Mouse (Mus musculus) midbrain, embryonic 16.5 days (tissue): ENCODE measurements around the gene Mfn1. TPM values are rescaled to one million over a fixed set of nuclear protein-coding genes. Genes with fewer than 3 reads are reported as not detected.

Source experiments
- ATAC-seq: fragments of 200-750 bp; cut with Nextera tagmentation; 2 replicates; pipeline ENCODE4 v1.8.0; 2017; ENCODE audit warnings: moderate TSS enrichment
- H3K27ac ChIP-seq: fragments of 300-500 bp; sonication (generic); 2 replicates; pipeline ENCODE4 v1.5.1; 2014; ENCODE audit warnings: mild to moderate bottlenecking, low read length, mixed read lengths
- H3K27me3 ChIP-seq: fragments of 300-500 bp; sonication (generic); 2 replicates; pipeline ENCODE4 v1.6.1; 2014; ENCODE audit warnings: low read depth, low read length, mixed read lengths; ENCODE audit not compliant: control insufficient read depth, insufficient read depth
- H3K36me3 ChIP-seq: fragments of 300-500 bp; sonication (generic); 2 replicates; pipeline ENCODE4 v1.6.1; 2014; ENCODE audit warnings: mild to moderate bottlenecking, low read length, moderate library complexity, mixed read lengths; ENCODE audit not compliant: control insufficient read depth, insufficient read depth
- H3K4me1 ChIP-seq: fragments of 300-500 bp; sonication (generic); 2 replicates; pipeline ENCODE4 v1.6.1; 2014; ENCODE audit warnings: mild to moderate bottlenecking, low read length, mixed read lengths; ENCODE audit not compliant: control insufficient read depth, insufficient read depth
- H3K4me2 ChIP-seq: fragments of 300-500 bp; sonication (generic); 2 replicates; pipeline ENCODE4 v1.6.1; 2014; ENCODE audit warnings: mild to moderate bottlenecking, low read length, mixed read lengths
- H3K4me3 ChIP-seq: fragments of 300-500 bp; sonication (generic); 2 replicates; pipeline ENCODE4 v1.5.1; 2014; ENCODE audit warnings: low read depth, mild to moderate bottlenecking, low read length, moderate library complexity, mixed read lengths
- H3K9ac ChIP-seq: fragments of 300-500 bp; sonication (generic); 2 replicates; pipeline ENCODE4 v1.6.1; 2014; ENCODE audit warnings: low read depth, low read length, mixed read lengths
- H3K9me3 ChIP-seq: fragments of 300-500 bp; sonication (generic); replicated peaks from 2 replicates; pipeline ENCODE4 v1.6.1; 2014; ENCODE audit warnings: mild to moderate bottlenecking, low read length, mixed read lengths; ENCODE audit not compliant: control insufficient read depth, poor library complexity, severe bottlenecking
- WGBS: fragments of 180-500 bp; shearing (Covaris S2); extraction: QIAGEN DNeasy Blood & Tissue Kit; methylation state at CpG from one replicate; pipeline ENCODE4 v1.1.7; 2014; 5-methylcytosine and 5-hydroxymethylcytosine counted together
- polyA plus RNA-seq: library from polyadenylated mRNA; unstranded; fragments of >200 nt; fragmentation: Nextera tagmentation; extraction: Ambion mirVana; gene quantifications from 2 replicates; pipeline ENCODE4 v1.2.1, GENCODE M21; 2015

Gene Mfn1
- polyA plus RNA-seq, 1 experiment from 2014 or later = 43.5 TPM

DNA sequence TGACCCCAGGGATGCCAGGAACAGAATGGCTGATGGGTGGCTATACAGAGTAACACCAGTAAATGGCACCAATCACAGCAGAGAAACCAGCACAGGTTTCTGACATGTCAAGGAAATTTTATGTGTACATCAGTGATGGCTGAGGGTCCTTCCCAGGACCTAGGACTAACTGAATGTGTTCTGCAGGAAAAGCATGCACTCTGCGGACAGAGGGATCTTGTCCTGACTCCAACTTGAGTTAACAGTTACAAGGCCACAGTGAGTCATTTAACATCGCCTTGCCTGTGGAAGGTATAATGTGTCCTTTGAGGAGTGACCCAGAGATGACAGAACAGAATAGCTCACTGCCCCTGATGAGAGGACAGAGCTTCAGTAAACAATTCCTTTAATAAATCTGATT, 85.5 kb downstream of the Mfn1 start:
- H3K9me3 ChIP-seq = no peaks in the 10 kb centered on the region
- WGBS = 85% methylated on average over 2 of the region's 2 CpGs
- H3K4me2 ChIP-seq = no peak overlapping the region; the same call in 1 of the 2 replicates
- no peak for ATAC-seq
- H3K4me3 ChIP-seq = no peak overlapping the region
- H3K4me1 ChIP-seq = peaks cover 6% of the 10 kb centered on the region; the same call in 1 of the 2 replicates
- no peak overlapping the region for H3K9ac ChIP-seq
- no peaks in the 10 kb centered on the region for H3K27me3 ChIP-seq
- H3K27ac ChIP-seq = no peak overlapping the region
- H3K36me3 ChIP-seq = no peaks in the 10 kb centered on the region

DNA sequence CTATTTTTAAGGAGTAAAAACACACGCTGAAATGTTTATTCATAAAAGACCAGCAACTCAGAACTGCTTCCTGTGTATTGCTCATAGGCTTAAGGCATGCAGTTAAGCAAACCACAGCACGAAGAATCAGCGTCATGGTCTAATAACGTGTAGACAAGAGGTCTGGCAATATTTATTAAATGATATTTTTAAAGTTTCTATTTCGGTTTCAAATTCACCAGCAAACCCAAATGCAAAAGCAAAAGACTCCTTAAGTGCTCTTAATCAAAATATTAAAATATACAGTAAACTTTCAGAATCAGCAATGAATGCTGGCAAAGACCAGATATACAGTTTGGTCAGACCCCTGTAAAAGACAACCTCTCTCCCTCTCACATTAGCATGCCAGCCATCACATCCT, 86.1 kb downstream of the Mfn1 start:
- no peaks in the 10 kb centered on the region for H3K36me3 ChIP-seq
- WGBS = 76% methylated on average over 5 of the region's 5 CpGs
- H3K4me3 ChIP-seq = peak overlapping the region; percentile 70
- 0 out of 2 replicates have a peak overlapping the region, but pooled peaks have one; percentile 76 for H3K9ac ChIP-seq
- peaks cover 6% of the 10 kb centered on the region; the same call in 1 of the 2 replicates for H3K4me1 ChIP-seq
- peak overlapping the region; percentile 49 for H3K4me2 ChIP-seq
- ATAC-seq = no peak
- H3K9me3 ChIP-seq = no peaks in the 10 kb centered on the region
- H3K27me3 ChIP-seq = no peaks in the 10 kb centered on the region
- no peak overlapping the region for H3K27ac ChIP-seq

DNA sequence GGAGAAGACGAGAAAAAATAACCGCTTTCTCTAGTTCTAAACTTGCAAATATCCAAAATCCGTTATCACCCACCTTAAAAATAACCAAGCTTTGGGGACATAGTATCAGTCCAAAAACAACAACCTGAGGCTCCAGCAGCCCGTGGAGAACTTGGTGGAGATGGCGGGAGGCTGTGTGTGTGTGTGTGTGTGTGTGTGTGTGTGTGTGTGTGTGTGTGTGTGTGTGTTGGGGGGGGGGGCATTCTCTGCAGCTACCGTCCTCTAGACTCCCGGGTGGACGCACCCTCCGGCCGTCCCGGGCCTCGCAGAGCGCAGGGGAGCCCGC, 86.7 kb downstream of the Mfn1 start:
- Histone ChIP-seq H3K36me3 (no peaks in the 10 kb centered on the region), H3K9ac (peak overlapping the region; percentile 76), H3K4me2 (peak overlapping the region; percentile 49), H3K27me3 (no peaks in the 10 kb centered on the region), H3K4me1 (peaks cover 6% of the 10 kb centered on the region; the same call in 1 of the 2 replicates), H3K4me3 (peak overlapping the region; percentile 70), H3K27ac (peak overlapping the region; percentile 78; the same call in 1 of the 2 replicates), H3K9me3 (no peaks in the 10 kb centered on the region)
- WGBS = 6% methylated on average over 14 of the region's 14 CpGs
- no peak for ATAC-seq

DNA sequence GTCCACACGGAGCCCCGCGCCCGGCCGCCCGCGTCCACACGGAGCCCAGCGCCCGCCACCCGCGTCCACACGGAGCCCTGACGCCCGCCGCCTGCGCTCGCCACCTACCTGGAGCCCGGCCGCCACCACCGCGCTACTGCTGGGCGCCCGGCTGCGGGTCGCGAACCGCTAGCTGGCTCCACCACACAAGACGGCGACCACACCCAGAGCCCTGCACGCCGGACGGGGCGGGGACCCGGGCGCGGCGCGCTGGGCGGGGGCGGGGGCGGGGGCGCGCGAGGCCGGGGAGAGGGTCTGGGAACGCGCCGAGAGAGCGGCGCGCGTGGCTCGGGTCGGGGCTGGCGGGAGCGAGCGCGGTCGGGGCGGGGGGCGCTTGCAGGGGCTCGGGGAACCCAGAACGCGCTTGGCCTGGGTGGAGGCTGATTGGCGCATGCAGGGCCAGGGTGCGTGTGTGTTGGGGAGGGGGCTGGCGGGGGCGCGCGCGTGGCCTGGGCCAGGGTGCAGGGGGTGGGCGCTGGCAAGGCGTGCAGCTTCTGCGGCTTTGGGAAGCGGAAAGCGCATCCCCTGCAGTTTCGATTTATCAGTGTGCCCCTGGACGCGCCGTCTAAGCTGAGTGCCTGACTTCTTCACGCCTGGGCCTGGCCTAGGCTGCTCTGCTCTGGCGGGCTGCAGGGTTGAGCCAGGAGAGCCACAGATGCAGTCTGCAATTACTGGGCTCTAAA, 87.2 kb downstream of the Mfn1 start, which contains the start of gene Gnb4:
TSS of gene Gnb4 (minus strand) at position 255 of the 722 bp plus-strand sequence.
- ATAC-seq = peak; percentile 91
- no peaks in the 10 kb centered on the region for H3K36me3 ChIP-seq
- H3K4me3 ChIP-seq = peak within 1 kb of the TSS; percentile 70
- under 1% methylated on average over 53 of the region's 83 CpGs for WGBS
- H3K27me3 ChIP-seq = no peaks in the 10 kb centered on the region
- H3K4me1 ChIP-seq = peaks cover 6% of the 10 kb centered on the region; the same call in 1 of the 2 replicates
- H3K9me3 ChIP-seq = no peaks in the 10 kb centered on the region
- peak within 1 kb of the TSS; percentile 76 for H3K9ac ChIP-seq
- peak within 1 kb of the TSS; percentile 49 for H3K4me2 ChIP-seq
- peak within 1 kb of the TSS; percentile 78 for H3K27ac ChIP-seq

DNA sequence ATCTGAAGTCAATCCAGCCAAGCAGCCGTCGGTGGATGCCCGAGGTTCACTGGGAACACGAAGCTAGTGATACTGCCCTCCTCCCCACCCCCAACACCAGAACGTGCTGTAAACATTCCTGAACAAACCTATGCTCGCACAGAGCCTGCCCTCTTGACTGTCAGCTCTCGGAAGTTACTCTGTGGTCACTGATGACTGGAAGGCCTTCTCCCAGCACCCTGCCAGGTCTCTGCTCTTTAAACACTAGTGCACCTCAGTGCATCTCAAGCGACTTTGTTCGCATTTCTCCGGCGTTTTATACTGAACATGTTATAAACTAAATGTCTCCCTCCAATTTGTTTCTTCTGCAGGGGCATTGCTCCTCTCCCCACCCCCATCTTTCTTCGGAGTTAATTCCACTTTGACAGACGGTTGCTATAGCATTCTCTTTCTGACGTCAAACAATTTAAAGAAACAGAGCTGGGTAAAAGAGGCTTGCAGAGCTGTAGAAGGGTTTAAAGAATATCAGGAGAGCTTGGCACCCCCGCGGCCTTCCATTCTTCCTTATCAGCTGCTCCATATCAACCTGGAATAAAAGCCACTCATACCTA, 87.9 kb downstream of the Mfn1 start:
- Histone ChIP-seq H3K9me3 (no peaks in the 10 kb centered on the region), H3K27ac (peak overlapping the region; percentile 78), H3K36me3 (no peaks in the 10 kb centered on the region), H3K4me3 (peak overlapping the region; percentile 70), H3K4me1 (peaks cover 6% of the 10 kb centered on the region; the same call in 1 of the 2 replicates), H3K27me3 (no peaks in the 10 kb centered on the region), H3K4me2 (peak overlapping the region; percentile 49), H3K9ac (peak overlapping the region; percentile 76)
- ATAC-seq = peak; percentile 41
- WGBS = 17% methylated on average over 16 of the region's 16 CpGs

DNA sequence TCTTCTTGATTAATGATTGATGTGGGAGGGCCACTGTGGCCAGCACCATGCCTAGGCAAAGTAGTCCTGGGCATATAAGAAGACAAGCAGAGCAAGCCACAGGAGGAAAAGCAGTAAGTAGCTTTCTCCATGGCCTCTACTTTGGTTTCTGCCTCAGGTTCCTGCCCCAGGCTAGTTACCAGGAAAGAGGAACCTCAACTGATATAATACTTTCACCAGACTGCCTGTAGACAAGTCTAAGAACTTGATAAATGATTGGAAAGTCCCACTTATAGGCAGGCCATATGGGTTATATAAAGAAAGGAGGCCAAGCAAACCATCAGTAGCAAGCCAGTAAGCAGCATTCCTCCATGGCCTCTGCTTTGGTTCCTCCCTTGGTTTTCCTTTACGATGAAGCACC, 92.4 kb downstream of the Mfn1 start:
- ATAC-seq = no peak
- Histone ChIP-seq H3K9me3 (no peaks in the 10 kb centered on the region), H3K4me2 (no peak overlapping the region), H3K4me1 (peaks cover 4% of the 10 kb centered on the region; the same call in 1 of the 2 replicates), H3K27me3 (no peaks in the 10 kb centered on the region), H3K4me3 (no peak overlapping the region), H3K36me3 (no peaks in the 10 kb centered on the region), H3K27ac (no peak overlapping the region), H3K9ac (no peak overlapping the region)
- WGBS = 97% methylated on average over 1 of the region's 1 CpGs

DNA sequence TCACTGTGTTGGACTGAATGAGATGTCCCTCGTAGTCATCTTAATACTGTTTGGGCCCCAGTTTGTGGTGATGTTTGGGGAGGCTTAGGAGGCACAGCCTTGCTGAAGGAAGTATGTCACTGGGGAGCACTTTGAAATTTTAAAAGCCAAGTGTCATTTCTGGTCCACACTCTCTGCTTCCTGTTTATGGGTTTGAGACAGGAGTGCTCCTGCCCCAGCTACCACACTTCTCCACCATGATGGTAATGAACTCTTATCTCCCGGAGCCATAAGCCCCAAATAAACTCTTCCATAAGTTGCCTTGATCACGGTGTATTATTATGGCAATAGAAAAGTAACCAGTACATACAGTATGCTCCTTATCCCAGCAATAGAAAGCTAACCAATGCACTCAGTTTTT, 92.8 kb downstream of the Mfn1 start:
- H3K4me3 ChIP-seq = no peak overlapping the region
- no peak overlapping the region for H3K27ac ChIP-seq
- WGBS = 88% methylated on average over 3 of the region's 3 CpGs
- H3K4me2 ChIP-seq = no peak overlapping the region
- H3K4me1 ChIP-seq = peaks cover 4% of the 10 kb centered on the region; the same call in 1 of the 2 replicates
- H3K9ac ChIP-seq = no peak overlapping the region
- ATAC-seq = no peak
- H3K9me3 ChIP-seq = no peaks in the 10 kb centered on the region
- no peaks in the 10 kb centered on the region for H3K36me3 ChIP-seq
- no peaks in the 10 kb centered on the region for H3K27me3 ChIP-seq

DNA sequence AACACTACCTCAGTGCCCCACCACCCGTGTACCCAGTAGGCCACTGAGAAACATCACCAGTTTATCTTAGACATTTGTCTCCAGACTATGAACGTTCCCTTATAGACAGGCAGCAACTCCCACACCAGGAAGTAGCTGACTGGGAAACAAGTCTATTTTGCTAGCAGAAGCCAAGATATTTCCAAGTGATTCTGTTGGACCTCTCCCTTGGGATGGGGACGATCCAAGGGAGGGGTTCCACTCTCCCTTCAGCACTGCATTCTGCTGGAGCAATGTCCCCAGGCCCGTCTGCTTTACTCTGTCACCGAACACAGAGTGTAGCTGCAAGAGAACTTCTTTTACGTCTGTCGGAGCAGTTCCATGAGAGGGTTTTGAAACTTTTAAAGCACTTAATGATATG, 98.9 kb downstream of the Mfn1 start:
- Histone ChIP-seq H3K4me1 (no peaks in the 10 kb centered on the region), H3K36me3 (no peaks in the 10 kb centered on the region)
- WGBS = 82% methylated on average over 7 of the region's 7 CpGs

More for the DNA sequence above, 98.9 kb downstream of the Mfn1 start:
- Histone ChIP-seq H3K9me3 (no peaks in the 10 kb centered on the region), H3K27me3 (no peaks in the 10 kb centered on the region), H3K27ac (no peak overlapping the region), H3K4me3 (no peak overlapping the region), H3K4me2 (no peak overlapping the region), H3K9ac (no peak overlapping the region)
- no peak for ATAC-seq
